Mouse (Mus musculus) liver, postnatal 0 days (tissue): ENCODE data around the gene Clstn1.

Source experiments
- CTCF ChIP-seq: sonication (generic); IDR thresholded peaks from 2 replicates; pipeline ENCODE4 v1.5.1; 2016; ENCODE audit warnings: antibody characterized with exemption, low read depth
- EP300 ChIP-seq: IDR thresholded peaks from 2 replicates; pipeline ENCODE4 v1.6.1; 2016; ENCODE audit warnings: antibody characterized with exemption, low read depth, mild to moderate bottlenecking

- TF ChIP-seq EP300 (no peak), CTCF (no peak)
These were observed 34.6 kb upstream of the Clstn1 start for GRCm38 (mm10) chr4:149551696-149552095.
